Mouse (Mus musculus) right cerebral cortex, postnatal 36 days (tissue): ENCODE measurements around the gene Arhgef40.

Experiments
- DNase-seq, 2 experiments: peaks; one replicate each; pipeline ENCODE4 v3.0.0; 2022; ENCODE audit warnings: low spot score in 2 of 2, mixed read lengths in 1 of 2

Gene Arhgef40

DNA sequence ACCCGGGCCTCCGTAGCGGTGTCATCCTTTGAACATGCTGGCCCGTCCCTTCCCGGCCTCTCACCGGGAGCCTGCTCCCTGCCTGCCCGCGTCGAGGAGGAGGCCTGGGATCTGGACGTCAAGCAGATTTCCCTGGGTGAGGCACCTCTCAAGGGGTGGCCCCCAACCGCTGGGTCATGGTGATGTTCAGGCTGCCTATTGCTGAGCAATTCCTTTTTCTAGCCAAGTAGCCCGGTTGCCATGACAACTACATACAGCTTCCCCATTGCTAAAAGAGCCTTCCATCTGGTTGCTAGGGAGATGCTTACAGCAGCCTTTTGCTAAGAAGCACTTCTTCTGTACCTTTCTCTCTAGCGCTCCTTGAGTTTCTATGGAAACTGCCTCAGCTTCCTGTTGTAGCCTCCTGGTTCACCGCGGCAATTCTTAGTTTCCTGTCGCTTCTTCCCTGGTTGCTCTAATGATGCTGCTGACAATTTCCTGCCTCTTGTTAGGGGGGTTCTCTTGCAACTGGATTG is 19.5 kb downstream of the Arhgef40 start:
- peak; percentile 79 to 88 for DNase-seq

DNA sequence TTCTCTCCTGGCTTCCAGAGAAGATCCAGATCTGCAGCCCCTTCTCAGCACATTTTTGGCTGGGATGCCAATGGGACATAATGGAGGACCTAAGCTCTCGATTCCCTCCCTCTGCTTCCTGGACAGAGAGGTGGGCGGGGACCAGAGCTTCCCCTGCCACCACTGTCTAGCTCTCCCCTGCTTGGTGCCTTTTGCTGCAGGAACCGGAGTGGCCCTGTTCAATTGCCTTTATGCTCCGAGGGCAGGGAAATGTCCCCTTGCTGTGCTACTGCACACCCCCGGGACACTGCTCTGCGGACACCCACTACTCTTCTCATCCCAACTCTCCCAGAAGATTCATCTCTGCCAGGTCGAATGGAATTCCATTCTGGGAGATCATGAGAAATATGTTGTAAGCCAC is 20.6 kb downstream of the Arhgef40 start:
- DNase-seq, result no peak

DNA sequence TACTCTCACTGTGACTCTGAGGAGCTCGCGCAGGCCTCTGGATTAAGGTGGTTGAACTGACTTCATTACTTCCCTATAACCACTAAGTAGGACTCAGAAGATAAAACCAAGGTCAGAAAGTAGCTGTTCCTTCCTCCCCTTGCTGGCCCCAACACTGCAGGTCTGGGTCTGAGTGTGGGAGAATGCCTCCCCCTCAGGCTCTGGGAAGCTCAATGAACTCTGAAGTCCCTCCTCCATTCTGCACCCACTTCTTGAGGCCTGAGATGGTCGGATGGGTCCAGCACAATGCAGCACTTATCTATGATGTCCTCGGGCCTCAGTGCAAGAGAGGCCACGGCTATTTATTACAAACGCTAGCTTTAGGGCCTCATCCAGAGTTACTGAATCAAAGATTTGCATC is 21.1 kb downstream of the Arhgef40 start:
- no peak for DNase-seq

DNA sequence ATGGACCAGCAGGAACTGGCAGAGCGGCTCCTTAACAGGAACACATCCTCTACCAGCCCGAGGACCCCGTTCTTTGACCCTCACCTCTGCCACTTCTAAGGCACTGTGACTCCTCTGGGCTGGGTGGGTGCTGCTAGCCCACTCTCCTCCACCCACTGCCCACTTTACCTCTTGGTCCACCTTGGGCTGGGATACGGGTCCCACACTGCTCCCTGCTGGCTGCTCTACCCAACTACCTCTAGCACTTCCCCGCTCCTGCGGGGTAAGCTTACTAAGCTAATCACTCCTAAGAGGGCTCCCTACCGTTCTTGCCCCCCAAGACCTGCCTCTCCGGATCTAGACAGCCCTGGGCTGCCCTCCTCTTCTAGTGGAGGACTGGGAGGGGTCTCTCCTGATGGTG is 21.7 kb downstream of the Arhgef40 start:
- DNase-seq, result no peak

DNA sequence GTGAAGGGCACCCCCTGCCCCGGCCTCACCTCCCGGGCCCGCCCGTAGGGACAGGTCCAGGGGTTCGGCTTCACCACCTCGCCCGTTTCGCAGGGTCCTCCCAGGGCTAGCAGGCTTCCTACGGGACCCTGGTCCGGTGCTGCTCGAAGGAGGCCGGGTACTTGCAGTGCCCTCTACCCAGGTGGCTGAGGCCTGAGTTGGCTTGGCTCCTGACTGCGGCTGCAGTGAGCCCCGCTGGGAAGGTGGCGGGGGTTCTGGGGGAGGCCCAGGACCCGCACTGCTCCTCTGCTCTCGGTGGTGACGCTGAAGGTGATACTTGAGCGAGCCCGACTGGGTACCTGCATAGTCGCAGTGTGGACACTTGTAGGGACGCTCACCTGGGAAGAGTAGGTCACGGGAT is 22.3 kb downstream of the Arhgef40 start:
- DNase-seq, result no peak

DNA sequence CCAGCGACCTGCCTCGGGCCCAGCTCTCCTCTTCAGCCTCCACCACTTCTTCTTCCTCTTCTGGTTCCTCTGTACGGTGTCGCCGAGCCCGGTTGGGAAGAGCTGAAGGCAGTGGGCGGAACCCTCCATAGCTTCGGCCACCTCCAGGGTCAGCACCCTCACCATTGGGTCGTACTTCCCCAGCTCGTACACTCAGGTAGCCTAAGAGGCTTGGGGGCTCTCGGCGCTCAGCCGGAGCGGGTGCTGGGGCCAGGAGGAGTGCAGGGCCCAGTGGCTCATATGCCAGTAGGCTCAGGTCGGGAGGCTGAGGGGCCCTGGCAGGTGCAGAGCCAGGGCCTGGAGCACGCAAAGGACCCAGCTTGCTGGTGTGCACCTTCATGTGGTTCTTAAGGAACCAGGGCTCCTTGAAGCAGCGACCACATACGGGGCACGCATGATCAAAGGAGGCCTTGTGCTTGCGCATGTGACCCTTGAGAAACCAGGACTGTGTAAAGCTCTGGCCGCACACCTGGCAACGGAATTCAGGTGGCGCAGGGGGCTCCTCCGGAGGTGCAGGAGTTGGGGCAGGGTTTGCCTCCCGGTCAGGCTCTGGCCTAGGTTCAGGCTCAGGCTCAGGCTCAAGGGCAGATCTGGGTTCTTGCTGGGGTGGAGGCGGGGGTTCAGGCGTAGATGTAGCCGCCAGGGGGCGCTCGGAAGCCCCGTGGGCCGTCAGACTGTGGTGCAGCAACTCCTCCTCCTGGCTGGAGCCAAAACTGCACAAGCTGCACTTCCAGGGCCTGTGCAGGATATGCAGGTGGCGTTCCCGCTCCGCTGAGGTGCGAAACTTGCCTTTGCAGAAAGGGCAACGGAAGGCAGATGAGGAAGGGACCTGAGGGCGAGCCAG is 24.0 kb downstream of the Arhgef40 start:
- peak; percentile 85 to 87 for DNase-seq

DNA sequence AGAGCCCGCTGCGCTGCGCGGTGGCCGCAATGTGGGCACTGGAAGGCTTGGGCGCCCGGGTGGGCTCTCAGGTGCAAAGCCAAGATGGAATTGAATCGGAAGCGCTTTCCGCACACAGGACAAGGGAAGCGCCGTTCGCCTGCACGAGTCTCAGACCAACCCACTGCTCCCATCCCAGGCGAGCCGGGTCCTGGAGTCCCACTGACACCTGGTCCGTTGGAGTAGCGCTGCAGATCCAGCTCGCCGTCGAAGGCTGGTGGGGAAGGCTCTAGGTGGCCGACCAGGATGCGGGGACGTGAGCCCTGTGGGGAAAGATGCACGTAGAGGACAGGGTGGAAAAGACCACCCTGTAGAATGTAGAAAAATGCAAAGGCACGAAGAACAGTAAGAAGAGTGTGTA is 24.8 kb downstream of the Arhgef40 start:
- DNase-seq, result no peak

DNA sequence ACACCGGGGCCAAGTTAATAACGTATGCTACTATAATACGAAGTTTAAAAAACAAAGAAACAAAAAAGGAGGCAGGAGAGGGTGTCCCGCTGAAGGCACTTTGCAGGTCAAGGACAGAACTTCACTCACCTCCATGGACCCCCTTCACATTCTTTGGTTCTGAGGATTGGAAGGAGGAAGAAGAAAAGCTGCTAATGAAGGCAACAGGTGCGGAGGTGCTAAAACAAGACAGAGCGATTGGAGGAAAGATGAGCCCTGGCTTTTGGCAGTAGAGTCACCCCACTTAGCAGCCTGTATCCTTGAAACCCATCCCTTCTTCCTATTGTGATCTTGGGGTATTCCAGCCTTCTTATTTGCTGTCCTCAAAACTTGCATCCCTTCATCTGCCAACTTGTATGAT is 25.3 kb downstream of the Arhgef40 start:
- no peak for DNase-seq

DNA sequence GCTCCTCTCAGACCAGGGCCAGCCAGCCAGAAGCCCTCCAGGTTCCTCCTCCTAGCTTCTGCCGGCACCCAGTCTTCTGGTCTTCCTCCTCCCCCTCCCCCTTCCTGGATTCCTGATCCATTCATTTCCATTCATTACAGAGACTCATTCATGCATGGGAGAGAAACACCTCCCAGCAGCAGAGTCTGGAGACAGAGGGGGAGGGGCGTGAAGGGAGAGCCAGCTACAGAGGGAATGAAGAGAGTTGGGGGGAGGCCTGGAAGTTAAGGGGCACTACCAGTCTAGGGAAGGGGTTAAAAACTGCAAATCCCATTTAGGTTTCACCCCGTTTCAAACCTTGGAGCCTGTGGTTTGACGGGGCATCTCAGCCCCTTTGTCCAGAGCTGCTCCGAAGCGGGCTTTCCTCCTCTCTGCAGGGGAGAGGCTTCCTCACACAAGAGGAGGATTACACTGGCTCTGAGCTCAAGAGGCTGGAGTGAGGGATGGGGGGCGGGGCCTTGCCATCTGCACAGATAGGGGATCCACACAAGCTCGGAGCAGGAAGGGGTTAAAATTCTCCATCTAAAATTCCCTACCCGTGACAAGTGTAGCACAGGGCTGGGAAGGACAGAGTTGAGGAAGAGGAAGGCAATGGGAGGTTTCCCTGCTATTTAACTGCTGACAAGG is 26.1 kb downstream of the Arhgef40 start:
- no peak for DNase-seq

DNA sequence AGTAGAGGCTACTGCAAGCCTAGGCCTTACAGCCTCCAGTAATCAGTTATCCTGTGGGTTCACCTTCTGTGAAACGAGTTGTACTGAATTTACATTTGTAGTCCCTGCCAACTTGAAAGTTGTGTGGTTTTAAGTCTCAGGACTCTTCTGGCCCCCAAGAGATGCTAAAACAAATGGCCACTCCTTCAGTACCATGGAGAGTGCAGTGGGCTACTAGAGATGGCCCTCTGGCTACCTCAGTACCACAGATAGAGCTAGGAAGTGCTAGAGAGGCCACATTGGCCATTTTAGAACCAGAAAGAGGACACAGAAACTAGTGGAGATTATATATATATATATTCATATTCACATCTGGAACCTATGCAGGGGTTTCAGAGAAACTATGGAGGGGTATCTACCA is 27.2 kb downstream of the Arhgef40 start:
- DNase-seq, result no peak

DNA sequence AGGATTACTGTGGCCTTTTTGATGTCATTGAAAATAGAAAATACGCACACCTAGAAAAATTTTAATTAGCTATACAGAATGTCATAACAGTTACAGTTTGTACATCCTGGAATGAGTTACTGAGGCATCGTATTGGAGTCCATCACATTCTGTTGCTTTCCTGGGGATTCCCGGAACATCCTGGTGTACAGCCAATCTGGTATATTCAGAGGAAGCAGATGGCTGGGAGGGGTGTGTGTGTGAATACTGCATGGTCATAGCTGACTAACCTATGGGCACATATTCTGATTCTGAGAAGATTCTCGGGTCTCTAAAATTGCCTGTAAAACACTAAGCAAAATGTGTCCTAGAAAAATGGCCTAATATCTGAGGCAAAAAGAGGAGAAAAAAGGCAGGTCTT is 27.6 kb downstream of the Arhgef40 start:
- peak; percentile 67 to 73 for DNase-seq

DNA sequence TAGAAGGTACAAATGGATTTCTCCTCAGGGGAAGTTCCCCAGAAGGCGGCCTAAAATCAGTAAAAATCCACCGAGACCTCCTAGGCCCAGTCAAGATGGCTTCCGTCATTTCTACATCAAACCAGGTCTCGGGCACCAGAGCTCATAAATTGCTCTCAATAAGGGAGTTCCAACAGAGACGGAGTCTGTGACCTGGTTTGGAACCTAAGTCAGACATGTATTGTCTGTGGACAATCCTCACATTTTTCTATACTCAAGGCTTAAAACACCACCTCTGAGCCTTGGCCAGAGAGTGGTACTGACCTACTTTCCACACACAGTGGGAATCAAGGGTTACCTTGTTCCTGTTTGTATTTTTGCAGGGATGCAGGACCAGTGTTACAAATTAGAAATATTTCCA is 28.0 kb downstream of the Arhgef40 start:
- no peak for DNase-seq

DNA sequence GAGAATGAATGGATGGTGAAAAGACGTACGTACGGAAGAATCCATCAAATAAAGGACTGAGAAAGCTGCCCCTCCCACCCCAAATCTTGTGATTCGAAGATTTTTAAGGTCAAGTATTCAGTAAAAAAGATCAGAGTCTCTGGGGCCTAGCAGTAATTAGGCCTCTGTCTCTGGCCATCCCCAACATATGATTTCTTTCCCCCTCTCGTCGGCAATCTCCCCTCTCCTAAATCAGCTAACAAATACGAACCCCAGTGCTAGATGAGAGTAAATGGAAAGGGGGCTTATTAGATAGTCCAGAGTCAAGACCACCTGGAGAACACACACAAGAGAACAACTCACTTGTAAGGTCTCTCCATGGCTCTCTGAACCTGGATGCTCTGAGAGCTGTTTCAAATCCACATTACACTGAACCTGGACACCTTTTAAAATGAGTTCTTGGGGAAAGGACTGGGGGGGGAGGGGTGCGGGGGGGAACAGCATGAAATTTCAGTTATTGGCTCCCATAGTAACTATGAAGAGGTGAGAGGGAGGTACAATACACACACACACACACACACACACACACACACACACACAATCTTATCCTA is 28.6 kb downstream of the Arhgef40 start:
- DNase-seq, result no peak

DNA sequence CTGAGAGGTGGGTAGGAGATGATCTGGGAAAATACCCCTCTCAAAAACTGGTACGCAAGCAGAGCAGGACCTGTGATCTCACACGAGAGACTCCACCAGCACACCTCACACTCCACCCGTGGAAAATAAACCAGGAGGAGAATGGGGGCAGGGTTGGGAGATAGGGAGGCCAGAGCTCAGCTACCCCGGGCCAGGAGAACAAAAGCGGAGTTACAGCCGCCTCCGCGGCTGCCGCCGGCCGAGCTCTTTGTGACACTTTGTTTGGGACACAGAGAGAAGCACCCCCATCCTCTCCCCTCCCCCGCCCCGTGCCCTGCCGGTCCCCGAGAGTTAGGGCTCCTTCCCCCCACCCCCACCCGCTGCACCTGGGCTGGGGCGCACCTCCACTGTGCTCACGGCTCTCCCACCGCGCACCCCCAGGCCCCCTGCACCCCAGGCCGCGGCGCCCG is 29.3 kb downstream of the Arhgef40 start:
- no peak for DNase-seq

DNA sequence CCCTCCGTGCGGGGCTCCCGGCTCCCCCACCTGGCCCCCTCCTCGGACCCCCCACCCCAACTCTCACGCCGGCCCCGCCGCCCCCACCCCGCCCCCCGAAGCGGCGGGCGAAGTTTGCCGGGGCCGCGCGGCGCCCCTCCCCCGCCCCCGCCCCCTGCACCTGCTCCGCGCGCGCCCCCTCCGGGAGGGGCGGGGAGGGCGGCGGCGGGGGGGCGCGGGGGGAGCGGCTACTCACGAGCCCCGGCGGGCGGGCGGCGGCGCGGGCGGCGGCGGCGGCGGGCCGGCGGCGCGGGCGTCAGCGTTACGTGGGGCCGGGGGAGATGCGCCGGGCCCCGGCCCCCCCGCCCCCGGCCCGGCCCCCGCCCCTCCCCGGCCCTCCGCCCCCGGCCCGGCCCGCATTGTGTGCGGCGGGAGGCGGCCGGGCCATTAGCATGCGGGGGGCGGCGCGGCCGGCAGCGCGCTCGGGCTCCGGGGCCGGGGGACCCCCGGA is 29.8 kb downstream of the Arhgef40 start:
- no peak for DNase-seq

DNA sequence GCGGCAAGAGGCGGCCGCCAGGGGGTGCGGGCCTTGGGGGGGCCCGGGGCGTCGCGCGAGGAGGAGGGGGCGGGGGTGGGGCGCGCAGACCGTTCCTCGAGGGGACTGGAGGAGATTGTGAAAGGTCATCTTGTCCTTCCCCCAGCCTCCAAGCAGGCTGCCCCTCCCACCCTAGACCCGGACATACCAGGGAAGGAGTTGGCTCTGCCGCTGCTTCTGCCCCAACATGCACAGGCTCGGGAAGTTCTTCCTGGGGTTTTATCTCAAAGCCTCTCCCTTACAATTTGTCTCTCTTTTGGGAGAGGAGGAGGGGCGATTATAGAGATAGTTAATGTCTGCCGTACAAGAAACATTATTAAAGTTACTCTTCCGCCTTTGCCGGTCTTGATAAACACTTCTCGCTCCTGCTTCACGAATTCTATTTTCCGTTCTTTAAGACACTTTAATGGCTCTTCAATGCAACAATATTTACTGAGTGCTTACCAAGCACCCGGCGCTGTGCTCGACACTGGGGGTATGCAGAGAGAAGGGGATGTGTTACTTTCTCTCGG is 30.3 kb downstream of the Arhgef40 start:
- no peak for DNase-seq

DNA sequence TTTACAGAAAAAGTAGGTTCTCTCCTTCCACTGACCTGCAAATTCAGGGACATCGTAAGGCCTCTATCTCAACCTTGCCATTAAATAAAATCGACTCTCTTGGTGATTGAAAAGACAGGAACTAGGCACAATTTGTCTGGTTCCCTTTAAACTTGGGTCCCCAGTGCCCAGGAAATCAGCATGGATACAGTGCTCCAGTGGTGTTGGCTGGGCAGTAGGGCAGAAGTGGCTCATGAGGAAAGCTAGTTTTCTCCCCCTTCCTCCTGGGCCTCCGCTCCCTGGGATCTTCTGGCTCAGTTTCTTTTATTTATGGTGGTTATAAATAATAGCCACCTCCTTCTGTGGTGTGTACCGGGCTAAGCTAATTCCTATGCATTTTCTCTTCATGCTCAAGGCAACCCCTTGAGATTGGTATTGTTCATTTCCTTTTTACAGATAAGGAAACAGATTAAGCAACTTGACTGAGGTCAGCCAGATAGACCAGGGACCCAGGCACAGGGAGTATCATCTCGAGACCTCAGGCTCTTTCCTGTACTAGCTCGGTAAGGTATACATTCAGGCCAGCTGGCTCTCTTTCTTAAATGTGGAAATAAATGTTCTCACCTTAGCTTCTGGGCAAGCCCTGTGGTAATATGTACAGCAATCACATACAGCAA is 31.1 kb downstream of the Arhgef40 start, which contains the start of gene Tmem253:
TSS of gene Tmem253 (plus strand) at position 214 of the 656 bp plus-strand sequence.
- no peak for DNase-seq

DNA sequence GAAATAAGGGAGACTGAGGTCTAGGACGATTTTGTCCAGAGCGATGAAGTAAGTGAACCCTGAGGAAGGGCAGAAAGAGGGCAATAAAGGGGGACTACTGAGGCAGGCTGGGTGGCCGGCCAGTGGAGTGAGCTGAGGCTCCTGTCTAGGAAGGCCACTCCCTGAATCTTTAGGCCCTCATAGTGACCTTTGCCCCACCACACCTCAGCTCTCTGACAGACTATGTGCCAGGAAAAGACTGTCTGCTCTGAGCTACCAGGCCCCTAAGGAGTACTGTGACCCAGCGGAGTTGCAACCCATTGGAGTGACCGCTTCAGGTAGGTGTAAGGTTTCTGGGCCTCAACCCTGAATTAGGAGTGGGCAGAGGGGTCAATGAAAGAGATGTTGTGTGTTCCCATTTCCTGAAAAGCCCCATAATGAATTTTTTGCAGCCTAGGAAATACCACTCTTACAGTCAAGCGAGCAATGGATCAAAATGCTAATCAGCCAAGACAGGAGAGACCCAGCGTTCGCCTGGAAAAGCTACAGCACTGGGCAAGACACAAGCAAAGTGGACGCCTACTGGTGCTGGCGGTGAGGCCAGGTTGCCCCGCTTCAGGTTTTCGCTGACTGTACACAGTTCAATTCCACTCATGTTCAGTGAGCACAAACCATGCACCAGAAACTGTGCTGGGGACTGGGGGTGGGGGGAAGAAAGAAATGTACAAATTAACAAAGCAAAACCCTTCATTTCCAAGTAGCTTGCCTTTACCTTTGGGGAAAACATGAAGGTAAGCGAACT is 32.3 kb downstream of the Arhgef40 start:
- DNase-seq, result no peak

DNA sequence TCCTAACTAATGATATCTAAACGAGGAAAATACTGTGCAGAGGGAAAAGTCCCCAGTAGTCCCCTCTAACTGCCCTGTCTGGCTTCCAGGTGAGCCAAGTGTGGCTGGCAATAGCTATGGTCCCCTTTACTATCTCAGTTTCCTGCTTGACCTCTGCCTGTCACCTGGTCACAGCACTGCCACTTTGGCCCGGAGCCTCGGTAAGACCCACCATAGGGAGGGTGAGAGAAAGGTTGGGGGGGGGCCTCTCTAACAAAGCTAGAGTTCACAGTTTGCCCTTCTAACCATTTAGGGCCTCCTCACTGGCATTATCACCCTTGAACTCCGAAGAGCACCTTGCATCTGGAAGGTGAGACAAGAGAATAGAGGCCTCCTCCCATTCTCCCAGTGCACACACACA is 33.1 kb downstream of the Arhgef40 start:
- DNase-seq, result no peak

DNA sequence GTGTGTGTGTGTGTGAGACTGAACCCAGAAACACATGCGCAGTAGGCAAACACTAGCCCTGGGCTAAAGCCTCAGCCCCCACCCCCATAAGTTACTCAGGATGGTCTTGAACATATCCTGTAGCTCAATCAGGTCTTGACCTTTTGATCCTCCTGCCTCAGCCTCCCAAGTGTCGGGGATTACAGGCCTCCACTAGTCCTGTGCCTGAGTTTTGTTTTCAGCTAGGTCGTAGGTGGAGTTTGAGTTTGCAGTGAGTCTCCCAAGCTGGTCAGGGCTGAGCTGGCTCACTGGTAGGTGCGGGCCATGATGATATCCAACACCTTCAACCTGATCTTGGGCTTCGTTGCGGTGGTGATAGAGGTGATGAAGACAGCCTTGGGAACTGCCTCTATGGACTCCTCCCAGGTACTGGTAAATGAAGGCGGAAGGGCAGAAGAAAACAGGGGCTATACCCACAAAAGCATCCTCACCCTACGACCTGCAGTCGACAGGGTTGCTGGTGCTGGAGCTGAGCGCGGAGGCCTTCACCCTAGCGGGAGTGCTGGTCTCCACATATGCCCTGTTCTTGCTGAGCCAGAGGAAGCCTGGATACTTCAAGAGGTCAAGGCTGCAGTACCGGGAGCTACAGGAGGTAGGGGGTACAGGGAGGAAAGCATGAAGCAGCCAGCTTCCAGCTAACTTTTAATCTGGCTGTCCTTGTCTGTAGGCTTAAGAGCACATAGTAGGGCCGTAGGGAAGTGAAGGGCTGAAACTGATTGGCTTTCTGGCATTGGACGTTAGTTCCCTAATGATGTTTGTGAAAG is 33.9 kb downstream of the Arhgef40 start:
- DNase-seq, result no peak
